Mouse (Mus musculus): ENCODE measurements at regions not wholly inside any gene's neighbourhood (a gene's known extent, or its start where the extent isn't known, plus 50 kb on each side); places are given as distances from the start of the nearest gene placed in this dataset.

DNA sequence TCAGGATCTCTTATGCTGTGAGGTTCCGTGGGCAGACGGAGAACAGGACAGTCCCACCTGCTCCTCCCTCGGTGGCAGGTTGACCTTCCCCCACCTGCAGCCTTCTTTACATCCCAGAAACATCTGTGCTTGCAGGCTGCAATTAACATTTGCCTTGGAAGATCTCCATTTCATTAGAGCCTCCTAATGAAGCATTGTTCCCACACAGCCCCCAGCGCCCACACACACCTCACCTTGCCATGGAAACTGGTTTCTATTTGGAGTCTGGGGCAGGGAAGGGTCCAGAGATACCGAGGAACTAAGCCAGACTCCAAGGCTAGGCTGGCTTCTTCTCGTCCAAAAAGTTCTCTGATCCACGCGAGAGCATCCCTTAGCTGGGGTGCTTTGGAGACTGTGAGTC, 56.6 kb upstream of the Rpl38 start:
- intact Hi-C loops (cut with DNase I; ENCODE audit: low total_unique reads) = no loop called here
- DNase-seq = no peak

DNA sequence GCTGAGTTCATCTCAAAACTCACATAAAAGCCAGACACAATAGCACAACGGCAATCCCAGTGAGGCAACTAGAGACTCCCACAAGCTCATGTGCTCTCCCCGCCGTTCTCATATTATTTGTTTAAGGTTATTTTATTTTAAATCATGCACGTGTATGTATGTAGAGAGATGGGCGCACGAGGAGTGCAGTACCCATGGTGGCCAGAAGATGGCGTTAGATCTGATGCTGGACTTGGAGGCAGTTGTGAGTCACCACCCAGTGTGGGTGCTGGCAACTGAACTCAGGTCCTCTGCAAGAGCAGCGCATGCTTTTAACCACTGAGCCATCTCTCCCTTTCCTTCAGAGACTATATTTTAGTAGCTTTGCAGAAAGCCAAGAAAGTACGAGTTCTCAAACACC, 60.3 kb upstream of the Rpl38 start:
- DNase-seq = no peak
- intact Hi-C loops (cut with DNase I; ENCODE audit: low total_unique reads) = no loop called here

DNA sequence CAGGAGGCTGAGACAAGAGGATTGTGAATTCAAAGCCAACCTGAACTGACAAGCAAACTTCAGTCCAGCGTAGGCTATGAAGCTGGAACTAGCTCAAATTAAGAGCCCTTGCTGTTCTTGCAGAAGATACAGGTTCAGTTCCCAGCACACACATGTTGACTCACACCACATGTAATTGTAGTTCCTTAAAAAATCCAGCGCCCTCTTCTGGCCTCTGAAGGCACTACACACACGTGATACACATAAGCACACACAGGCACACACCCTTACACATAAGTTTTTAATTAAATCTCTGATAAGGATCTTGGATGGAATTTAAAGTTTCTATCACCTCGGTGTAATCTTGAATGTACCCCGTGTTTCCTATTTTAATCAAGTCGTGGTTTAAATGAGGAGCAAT, 65.2 kb upstream of the Rpl38 start:
- intact Hi-C loops (cut with DNase I; ENCODE audit: low total_unique reads) = no loop called here
- no peak for DNase-seq

DNA sequence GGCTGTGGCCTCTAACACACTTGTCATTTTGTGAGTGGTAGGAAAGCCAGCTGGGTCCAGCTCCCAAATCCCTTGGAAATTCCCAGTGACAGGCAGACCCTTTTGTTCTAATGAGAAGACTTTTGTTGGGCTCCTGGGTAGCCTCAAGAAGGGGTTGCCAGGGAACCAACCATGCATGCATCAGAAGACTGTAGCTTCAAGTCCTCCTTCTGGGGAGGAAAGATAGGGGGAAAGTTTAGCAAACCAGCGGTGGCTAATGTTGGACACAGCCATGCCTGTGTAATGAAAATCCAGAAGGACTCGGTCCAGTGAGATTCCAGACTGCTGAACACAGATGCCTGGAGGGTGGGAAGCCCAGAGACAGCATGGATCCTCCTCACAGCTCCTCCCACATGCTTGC, 71.1 kb upstream of the Rpl38 start:
- intact Hi-C loops (cut with DNase I; ENCODE audit: low total_unique reads) = no loop called here
- DNase-seq = no peak

DNA sequence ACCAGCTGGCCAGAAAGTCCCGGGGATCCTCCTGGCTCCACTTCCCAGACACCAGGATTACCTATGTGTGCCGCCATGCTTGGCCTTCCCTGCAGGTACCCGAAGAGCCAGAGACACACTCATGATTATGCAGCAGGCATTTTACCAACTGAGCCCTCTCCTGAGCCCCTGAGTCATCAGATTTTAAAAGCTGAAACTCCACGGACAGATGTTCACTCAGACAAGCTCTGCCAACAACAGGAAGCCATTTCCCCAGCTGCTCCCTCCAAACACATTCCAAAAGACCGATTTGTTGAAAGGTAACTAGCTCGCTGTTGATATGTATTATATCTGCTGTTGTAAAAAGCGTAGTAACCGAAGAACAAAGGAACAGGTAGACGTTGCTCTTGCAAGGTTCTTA, 75.4 kb upstream of the Rpl38 start:
- DNase-seq = no peak
- intact Hi-C loops (cut with DNase I; ENCODE audit: low total_unique reads) = no loop called here

DNA sequence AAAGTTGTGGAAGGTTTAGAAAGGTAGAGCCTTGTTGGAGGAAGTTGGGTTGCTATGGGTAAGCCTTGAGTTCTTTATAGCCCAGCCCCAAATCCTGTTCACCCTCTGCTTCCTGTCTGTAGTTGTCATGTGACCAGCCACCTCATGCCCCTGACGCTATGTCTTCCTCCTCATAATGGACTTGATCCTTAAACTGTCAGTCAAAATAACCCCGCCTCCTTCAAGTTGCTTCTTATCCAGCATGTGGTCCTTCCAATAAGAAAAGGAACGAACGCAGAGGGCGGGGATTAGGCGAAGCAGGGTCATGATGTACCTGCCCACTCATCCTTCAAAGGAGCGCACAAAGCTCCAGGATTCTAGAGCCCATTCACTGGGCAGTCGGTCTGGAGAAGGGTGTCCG, 79.8 kb upstream of the Rpl38 start:
- intact Hi-C loops (cut with DNase I; ENCODE audit: low total_unique reads) = no loop called here
- DNase-seq = no peak

DNA sequence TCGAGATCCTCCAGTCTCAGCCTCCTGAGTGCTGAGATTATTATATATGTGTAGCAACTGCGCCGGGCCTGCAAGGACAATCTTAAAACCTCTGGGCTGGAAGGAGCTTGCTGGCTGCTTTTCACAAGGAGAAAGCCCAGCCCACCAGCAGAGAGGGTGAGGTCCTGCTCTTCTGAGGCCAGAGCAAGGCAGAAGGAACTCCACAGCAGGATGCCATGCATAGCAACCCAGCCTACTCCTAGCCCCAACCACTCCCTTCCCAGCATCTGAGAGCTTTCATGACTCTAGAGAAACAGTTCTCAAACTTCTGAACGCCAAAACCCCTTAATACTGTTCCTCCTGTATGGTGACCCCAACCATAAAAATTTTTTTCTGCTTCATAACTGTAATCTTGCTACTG, 80.3 kb upstream of the Rpl38 start:
- no peak for DNase-seq
- intact Hi-C loops (cut with DNase I; ENCODE audit: low total_unique reads) = no loop called here

DNA sequence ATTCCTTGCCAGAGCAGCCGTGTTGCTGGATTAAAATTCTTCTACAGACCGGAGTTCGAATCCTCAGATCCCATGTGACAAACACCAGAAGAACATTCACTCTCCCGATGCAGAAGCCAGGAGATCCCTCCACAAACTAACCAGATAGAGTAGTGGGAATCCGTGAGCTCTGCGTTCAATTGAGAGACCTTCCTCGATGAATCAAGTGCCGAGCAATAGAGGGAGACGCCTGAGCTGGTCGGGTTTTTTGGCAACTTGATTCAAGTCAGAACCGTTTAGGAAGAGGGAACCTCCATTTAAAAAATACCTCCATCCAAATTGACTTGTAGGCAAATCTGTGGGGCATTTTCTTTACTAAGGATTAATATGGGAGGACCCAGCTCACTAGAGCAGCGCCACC, 81.9 kb upstream of the Rpl38 start:
- DNase-seq = no peak
- intact Hi-C loops (cut with DNase I; ENCODE audit: low total_unique reads) = no loop called here

DNA sequence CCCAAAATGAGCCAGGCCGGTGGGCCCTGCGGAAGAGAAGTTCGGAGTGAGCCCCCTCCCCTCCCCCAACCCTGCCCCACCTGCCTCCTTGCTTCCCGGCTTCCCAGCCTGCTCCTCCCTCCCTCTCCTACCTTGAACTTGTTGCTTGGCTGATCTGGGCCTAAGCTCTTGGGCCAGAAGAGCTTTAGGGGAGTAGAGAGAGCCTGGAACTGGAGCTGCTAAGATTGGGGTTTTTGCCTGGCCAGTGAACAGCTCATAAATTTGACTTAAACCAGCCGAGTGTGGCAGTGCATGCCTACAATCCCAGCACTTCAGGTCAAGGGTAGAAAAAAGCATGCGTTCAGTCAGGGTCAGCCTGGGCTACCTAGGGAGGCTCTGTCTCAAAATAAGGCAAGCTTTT, 83.5 kb upstream of the Rpl38 start:
- intact Hi-C loops (cut with DNase I; ENCODE audit: low total_unique reads) = no loop called here

DNA sequence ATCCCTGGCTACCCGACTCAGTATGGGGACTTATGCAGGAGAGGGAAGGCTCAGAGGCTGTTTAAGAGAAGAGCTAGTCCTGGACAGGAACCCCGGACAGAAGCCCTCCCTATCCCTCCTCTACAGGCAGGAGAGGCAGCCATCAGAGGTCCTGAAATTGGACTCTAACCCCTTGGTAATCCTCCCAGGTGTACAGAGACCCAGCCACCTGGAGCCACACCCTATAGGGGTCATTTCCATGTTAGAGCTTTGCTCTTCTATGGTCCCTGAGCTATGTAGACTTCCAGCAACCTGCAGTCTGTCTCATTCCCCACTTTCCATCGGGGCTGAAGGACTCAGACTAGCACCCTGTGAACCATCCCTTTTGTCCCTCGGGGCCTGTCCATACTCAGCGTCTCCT, 84.2 kb upstream of the Rpl38 start:
- no peak for DNase-seq
- intact Hi-C loops (cut with DNase I; ENCODE audit: low total_unique reads) = no loop called here

More for the DNA sequence above, 83.5 kb upstream of the Rpl38 start:
- DNase-seq = no peak

DNA sequence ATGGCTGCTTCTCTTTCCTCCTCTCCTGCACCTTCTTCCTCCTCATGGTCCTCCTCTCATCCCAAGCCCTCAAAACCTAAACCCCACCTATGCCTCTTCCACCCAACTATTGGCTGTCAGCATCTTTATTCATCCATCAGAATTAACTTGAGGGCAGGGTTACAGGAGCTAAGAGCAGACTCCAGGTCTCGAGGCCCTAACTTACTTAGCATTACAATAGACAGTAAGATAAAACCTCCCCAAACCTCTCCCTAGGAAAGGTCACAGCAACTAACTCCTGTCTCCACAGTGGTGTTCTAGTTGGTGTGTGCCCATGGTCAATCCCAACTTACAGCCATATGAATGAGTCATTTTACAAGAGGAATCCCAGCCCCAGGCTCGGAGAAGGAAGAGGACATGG, 88.3 kb upstream of the Rpl38 start:
- DNase-seq = no peak
- intact Hi-C loops (cut with DNase I; ENCODE audit: low total_unique reads) = no loop called here

DNA sequence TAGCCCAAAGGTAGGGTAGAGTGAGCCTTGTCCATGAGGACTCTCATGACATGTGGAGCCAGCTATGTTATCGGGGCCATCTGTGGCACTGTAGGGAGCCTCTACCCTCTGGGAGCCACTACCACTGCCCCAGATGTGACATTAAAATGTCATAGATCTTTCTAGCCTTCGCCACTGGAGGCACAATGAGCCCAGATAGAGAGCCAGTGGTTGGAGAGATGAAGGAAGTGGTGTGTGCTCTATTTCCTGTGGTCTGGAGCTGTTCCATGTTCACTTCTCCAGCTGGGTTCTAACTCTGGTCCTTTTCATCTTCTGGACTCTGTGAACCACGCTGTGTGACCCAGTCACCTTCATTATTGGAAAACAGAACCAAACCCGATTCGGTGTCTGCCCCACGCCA, 89.8 kb upstream of the Rpl38 start:
- DNase-seq = no peak
- intact Hi-C loops (cut with DNase I; ENCODE audit: low total_unique reads) = no loop called here

DNA sequence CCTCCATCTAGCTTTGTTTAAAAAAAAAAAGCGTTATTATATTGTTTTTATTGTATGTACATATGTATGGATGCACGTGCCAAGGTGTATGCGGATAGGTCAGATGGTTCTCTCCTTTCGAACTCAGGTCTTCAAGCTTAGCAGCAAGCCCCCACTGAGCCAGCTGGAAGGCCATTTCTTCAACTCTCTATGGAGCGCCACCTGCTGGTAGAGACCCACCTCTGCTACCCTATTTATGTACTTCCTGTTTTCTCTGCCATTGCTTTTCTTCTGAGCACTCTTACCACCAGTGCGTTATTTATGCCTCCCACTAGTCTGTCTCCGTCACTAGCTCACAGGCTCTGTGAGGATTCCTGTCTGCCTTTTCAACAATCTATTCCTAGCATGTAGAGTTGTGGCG, 91.5 kb upstream of the Rpl38 start:
- DNase-seq = no peak
- intact Hi-C loops (cut with DNase I; ENCODE audit: low total_unique reads) = no loop called here

DNA sequence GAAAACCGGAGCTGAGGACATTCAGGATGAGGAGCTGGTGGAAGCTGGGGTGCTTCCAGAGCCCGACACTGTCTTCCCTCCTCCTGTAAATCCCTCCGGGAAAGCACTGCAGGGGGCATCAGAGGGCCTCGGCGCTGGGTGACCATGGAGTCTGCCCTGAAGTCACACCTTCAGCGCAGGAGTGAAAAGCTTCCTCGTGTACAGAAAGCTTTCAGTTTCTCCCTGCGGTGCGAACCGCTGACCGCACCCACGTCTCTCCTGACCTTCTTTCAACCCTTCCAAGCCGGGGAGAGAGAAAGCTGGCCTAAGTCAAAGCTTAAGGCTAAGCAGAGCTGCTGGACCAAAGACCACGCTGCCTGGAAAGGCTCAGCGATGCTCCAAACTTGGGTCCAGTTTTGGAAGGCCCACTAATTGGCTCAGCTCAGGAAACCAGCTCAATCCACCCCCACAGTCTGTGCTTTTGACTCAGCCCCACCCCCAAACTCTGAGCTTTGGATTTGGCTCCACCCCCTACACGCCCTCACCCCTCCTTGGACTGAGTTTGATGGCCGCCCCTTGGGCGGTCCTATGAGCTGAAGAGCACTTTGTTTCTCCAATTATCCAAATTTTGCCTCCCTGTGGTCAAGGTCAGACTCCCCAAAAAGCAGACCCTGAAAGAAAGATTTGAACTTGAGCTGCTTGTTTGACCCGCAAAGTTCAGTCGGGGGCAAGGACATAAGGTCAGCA, 97.0 kb upstream of the Rpl38 start:
- intact Hi-C loops (cut with DNase I; ENCODE audit: low total_unique reads) = no loop called here
- DNase-seq = peak; percentile 10

DNA sequence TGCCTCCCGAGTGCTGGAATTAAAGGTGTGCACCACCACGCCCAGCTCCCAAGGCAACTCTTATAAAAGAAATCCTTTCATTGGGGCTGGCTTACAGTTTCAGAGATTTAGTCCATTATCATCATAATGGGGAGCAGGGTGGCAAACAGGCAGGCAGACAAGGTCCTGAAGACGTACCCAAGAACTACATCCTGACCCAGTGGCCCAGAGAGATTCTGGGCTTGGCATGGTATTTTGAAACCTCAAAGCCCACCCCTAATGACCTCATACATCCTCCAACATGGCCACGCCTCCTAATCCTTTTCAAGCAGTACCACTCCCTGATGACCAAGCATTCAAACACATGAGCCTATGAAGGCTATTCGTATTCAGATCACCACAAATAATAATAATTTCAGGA, 98.2 kb upstream of the Rpl38 start:
- intact Hi-C loops (cut with DNase I; ENCODE audit: low total_unique reads) = no loop called here
- DNase-seq = no peak

DNA sequence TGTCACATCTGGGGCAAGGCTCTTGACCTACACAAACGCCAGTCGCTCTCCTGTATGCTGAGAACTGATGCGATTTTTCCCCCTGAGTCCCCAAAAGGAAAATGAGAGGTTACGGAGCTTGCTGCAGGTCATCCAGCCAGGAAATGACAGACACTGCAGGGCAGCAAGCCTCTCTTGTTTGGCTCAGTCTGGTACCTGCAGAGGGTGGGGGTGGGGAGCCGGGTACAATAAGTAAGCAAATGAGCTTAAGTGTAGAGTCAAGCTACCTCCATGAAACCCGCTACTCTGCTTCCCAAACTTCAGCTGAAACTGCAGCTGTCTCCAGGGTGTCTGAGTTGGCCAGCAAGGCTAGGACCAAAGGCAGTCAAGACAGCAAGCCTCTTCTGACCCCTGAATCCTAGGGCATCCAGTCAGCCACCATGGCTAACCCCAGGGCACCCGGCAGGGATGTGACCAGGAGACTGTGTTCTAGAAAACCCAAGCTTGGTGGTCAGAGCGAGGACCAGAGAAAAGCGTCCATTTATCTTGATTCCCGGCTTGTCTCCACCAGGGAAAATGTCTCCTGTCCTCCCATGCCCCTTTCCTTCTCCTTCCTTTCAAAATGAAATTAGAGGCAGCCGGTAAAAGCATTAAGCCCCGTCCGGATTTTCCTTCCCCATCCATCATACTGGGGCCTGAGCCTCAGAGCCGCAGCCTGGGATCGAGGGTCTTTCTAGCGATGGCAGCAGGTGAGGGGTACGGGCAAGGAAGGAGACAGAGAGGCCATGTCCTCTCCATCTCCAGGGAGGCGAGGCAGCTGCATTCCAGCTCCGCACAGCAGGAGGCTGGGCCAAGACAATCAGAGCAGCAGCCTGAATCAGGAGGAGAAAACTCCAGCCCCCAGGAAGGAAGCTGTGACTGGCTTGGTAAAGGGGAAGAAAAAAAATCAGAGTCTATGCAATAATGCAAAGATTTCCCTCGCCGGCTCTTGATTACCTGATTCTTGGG, 100.2 kb upstream of the Rpl38 start:
- DNase-seq = peak; percentile 11
- intact Hi-C loops (cut with DNase I; ENCODE audit: low total_unique reads) = no loop called here

DNA sequence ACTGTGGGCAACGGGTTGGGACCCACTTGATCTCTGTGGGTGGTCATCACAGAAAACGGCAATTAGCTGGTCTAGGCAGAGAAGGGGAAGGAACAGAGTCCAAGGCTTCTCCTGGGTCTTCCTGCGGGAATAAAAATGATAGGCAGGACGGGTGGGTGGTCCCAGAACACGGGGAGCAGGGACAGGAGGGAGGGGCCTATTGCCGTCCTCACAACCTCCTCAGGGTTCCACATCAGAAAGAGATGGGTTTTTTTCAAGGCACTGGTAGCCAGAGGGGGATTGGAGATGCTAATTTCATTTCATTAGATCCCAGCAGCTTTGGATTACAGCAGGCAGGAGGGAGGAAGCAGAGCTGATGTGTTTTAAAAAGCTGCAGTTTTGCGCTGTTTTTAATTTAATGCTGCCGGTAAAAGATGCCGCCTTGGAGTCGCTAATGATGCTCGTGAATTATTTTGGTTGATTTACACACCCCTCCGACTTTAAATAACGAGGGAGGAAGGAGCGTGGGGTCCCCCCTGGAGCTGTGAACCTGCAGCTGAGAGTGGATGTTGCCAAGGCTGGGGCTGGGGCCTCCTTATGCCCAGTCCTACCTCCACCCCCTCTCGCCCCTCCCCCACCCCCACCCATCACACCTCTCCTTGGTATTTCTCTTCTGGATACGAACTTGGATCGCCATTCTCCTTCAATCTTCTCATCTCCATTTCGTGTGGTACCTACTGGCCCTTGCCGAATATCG, 101.1 kb upstream of the Rpl38 start:
- DNase-seq = no peak
- intact Hi-C loops (cut with DNase I; ENCODE audit: low total_unique reads) = no loop called here

DNA sequence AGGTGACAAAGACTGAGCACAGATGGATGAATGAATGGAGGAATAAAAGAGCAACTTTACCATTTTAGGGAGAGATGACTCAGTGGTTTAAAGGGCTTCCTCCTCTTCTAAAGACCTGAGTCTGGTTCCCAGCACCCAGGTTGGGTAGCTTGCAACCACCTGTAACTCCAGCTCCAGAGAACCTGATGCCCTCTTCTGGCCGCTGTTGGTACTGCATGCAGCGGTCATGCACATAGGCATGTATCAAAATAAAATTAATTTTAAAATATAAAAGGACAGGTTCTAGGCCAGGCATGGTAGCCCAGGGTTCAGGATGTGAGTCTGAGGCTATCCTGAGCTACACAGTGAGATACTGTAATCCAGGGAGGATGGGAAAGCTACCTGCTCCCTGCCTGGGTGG, 103.4 kb upstream of the Rpl38 start:
- intact Hi-C loops (cut with DNase I; ENCODE audit: low total_unique reads) = no loop called here
- DNase-seq = no peak

DNA sequence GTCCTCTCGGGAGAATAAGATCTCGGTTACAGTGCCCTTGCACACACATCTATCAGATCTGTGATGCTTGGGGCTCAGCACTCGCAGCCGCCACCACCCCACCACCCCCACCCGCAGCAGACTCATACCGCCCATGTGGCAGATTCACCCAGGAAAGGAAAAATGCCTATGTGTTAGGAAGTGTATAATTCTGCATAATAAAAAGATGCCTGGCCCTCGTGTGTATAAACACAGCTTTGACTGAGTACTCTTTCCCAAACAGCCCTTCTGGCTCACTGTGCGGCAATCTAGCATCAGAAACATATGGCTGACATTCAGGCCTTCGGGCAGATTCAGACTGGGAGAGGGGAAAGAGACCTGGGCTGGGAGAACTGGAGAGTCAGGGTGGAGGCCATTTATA, 105.2 kb upstream of the Rpl38 start:
- intact Hi-C loops (cut with DNase I; ENCODE audit: low total_unique reads) = no loop called here

DNA sequence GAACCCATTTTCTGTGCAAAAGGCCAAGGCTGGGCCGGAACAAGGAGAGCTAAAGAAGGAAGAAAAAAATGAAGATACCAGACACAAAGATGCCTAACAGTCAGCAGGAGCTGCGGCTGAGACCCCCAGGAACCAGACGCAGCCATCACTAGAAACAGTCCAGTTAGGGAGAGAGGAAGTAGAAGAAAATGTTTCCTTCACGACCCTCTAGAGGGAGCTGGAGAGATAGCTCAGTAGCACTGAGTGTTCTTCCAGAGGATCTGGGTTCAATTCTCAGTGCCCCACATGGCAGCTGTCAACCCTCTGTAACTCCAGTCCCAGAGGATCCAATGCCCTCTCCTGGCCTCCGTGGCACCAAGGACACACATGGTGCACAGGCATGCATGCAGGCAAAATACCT, 113.7 kb upstream of the Rpl38 start:
- intact Hi-C loops (cut with DNase I; ENCODE audit: low total_unique reads) = no loop called here
- no peak for DNase-seq

More for the DNA sequence above, 105.2 kb upstream of the Rpl38 start:
- DNase-seq = no peak

Data from gastrocnemius, postnatal 14 days (tissue).